Mouse (Mus musculus): ENCODE data around the gene Exd1. TPM values are rescaled to one million over a fixed set of nuclear protein-coding genes. Genes with fewer than 3 reads are reported as not detected.

Gene Exd1
- not detected for polyA plus RNA-seq (2017; shearing (Covaris generic))

DNA sequence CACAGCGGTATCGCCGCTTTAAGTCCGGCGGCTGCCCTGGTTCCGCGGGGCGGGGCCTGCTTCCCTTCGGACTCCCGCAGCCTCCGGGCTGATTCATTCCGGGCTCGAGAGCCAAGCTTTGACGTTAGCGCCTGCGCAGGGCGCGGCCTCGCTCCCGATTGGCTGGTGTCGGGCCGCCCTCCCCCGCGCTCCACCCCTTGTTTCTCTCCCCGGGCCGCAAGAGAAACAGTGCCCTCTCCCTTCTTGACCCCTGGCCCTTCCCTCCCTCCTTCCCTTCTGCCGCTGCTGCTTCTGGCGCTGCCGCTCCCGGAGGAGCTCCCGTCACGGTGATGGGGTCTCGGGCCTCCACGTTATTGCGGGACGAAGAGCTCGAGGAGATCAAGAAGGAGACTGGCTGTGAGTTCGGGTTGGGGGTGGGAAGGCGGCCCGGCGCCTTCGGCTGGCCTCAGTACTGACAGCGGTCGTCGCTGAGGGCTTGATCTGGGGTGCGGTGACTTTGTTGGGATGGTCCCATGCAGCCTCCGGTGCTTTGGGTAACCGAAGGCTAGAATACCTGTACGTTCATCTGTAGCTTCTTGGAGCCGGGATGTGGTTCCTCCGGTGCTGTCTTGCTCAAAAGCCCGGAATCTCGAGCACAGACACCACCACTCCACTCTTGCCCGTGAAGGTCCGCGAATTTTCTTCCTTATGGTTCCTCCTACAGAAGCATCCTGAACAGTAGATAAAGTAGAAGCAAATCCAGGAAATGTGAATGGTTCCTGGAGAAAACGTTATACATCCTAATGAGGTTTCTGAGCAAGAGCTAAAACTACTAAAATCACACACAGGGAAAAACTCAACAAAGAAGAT, at the start of gene Exd1, which contains the start of gene Chp1:
TSS of gene Exd1 (minus strand) at position 106 of the 849 bp plus-strand sequence.
TSS of gene Chp1 (plus strand) at position 176 of the 849 bp plus-strand sequence.

GRCm38 (mm10) chr2:119477571-119478396, 69.6 kb downstream of the Exd1 start, which contains the start of gene Ino80:
Gene Ino80, minus strand, starts transcription at chr2:119477687.

Other genes starting within 250 kb of the Exd1 start
- gene Dll4, start 221.8 kb downstream of the Exd1 start, polyA plus RNA-seq (2017; shearing (Covaris generic)): 0.12 TPM
- gene Chac1, start 196.4 kb downstream of the Exd1 start, polyA plus RNA-seq (2017; shearing (Covaris generic)): 0.17 TPM
- gene Ino80, start 69.9 kb downstream of the Exd1 start, polyA plus RNA-seq (2017; shearing (Covaris generic)): 4.7 TPM
- 80.7 TPM for gene Chp1, start 70 bp upstream of the Exd1 start, polyA plus RNA-seq (2017; shearing (Covaris generic))
- 7.6 TPM for gene Nusap1, start 70.7 kb upstream of the Exd1 start, polyA plus RNA-seq (2017; shearing (Covaris generic))
- gene Oip5, start 70.8 kb upstream of the Exd1 start, polyA plus RNA-seq (2017; shearing (Covaris generic)): 4.9 TPM
- 46.8 TPM for gene Ndufaf1, start 115.2 kb upstream of the Exd1 start, polyA plus RNA-seq (2017; shearing (Covaris generic))
- 27.9 TPM for gene Rtf1, start 127.4 kb upstream of the Exd1 start, polyA plus RNA-seq (2017; shearing (Covaris generic))
- 0.20 TPM for gene Itpka, start 194.7 kb upstream of the Exd1 start, polyA plus RNA-seq (2017; shearing (Covaris generic))
- gene Ltk, start 212.8 kb upstream of the Exd1 start, polyA plus RNA-seq (2017; shearing (Covaris generic)): not detected
- 37.6 TPM for gene Rpap1, start 239.9 kb upstream of the Exd1 start, polyA plus RNA-seq (2017; shearing (Covaris generic))